Mouse (Mus musculus): ENCODE measurements at regions not wholly inside any gene's neighbourhood (a gene's known extent, or its start where the extent isn't known, plus 50 kb on each side); places are given as distances from the start of the nearest gene placed in this dataset.

GRCm38 (mm10) chr4:69116353-69116752 is 162.2 kb upstream of the Brinp1 start:
- DNase-seq (ENCODE audit: low spot score in 2 of 2), result peak; percentile 25

GRCm38 (mm10) chr4:69105188-69105587 is 151.0 kb upstream of the Brinp1 start:
- DNase-seq (ENCODE audit: low spot score in 2 of 2), result no peak

GRCm38 (mm10) chr4:69095748-69096408 is 141.7 kb upstream of the Brinp1 start:
- peak; percentile 5 to 39 for DNase-seq (ENCODE audit: low spot score in 2 of 2)

GRCm38 (mm10) chr4:69078085-69078484 is 123.9 kb upstream of the Brinp1 start:
- DNase-seq (ENCODE audit: low spot score in 2 of 2), result no peak

- DNase-seq (ENCODE audit: low spot score in 2 of 2), result no peak
Measured at GRCm38 (mm10) chr4:69077316-69077715, 123.1 kb upstream of the Brinp1 start.

GRCm38 (mm10) chr4:69039645-69040342 is 85.6 kb upstream of the Brinp1 start:
- no peak for DNase-seq (ENCODE audit: low spot score in 2 of 2)

- no peak for DNase-seq (ENCODE audit: low spot score in 2 of 2)
Measured at GRCm38 (mm10) chr4:69034166-69034565, 80.0 kb upstream of the Brinp1 start.

- no peak for DNase-seq (ENCODE audit: low spot score in 2 of 2)
Measured at GRCm38 (mm10) chr4:69020159-69020727, 66.0 kb upstream of the Brinp1 start.

GRCm38 (mm10) chr4:69015396-69015795 is 61.2 kb upstream of the Brinp1 start:
- DNase-seq (ENCODE audit: low spot score in 2 of 2), result peak; percentile 19 to 38

Measured in left cerebral cortex, adult 18-20 months (tissue).